Mouse (Mus musculus) lung, adult 18-20 months (tissue): ENCODE measurements around the gene Cnksr2.
A peak's percentile ranks its signal among the peaks of the same experiment; 100 is the strongest.

ENCODE experiments used
- DNase-seq, 2 experiments: peaks; one replicate each; pipeline ENCODE4 v3.0.0; 2022; ENCODE audit warnings: mixed read lengths in 2 of 2

The Cnksr2 gene

GRCm38 (mm10) chrX:158043057-158043843 lies at the start of gene Cnksr2:
TSS of gene Cnksr2 (minus strand) at chrX:158043294.
- DNase-seq = peak; percentile 4 to 8

- DNase-seq = no peak
Measured at GRCm38 (mm10) chrX:158043844-158044140, 698 bp upstream of the Cnksr2 start.

GRCm38 (mm10) chrX:158042255-158043056 lies 638 bp downstream of the Cnksr2 start:
- peak; percentile 2 to 4 for DNase-seq

GRCm38 (mm10) chrX:158041703-158042102 lies 1.4 kb downstream of the Cnksr2 start:
- DNase-seq = no peak

GRCm38 (mm10) chrX:157951698-157952097 lies 91.4 kb downstream of the Cnksr2 start:
- DNase-seq = no peak

GRCm38 (mm10) chrX:157949256-157949655 lies 93.8 kb downstream of the Cnksr2 start:
- no peak for DNase-seq

GRCm38 (mm10) chrX:157945121-157945520 lies 98.0 kb downstream of the Cnksr2 start:
- DNase-seq = no peak

GRCm38 (mm10) chrX:157936611-157937010 lies 106.5 kb downstream of the Cnksr2 start:
- no peak for DNase-seq

GRCm38 (mm10) chrX:157920093-157920492 lies 123.0 kb downstream of the Cnksr2 start:
- no peak for DNase-seq

- no peak for DNase-seq
Measured at GRCm38 (mm10) chrX:157829983-157830382, 213.1 kb downstream of the Cnksr2 start.

GRCm38 (mm10) chrX:157818921-157819260 lies 224.2 kb downstream of the Cnksr2 start:
- DNase-seq = no peak

GRCm38 (mm10) chrX:157818207-157818920 lies 224.7 kb downstream of the Cnksr2 start, which contains the start of gene Klhl34:
TSS of gene Klhl34 (plus strand) at chrX:157818435.
- no peak for DNase-seq

- no peak for DNase-seq
Measured at GRCm38 (mm10) chrX:157817571-157818206, 225.4 kb downstream of the Cnksr2 start.

- no peak for DNase-seq
Measured at GRCm38 (mm10) chrX:157809721-157810120, 233.4 kb downstream of the Cnksr2 start.

GRCm38 (mm10) chrX:157801669-157802068 lies 241.4 kb downstream of the Cnksr2 start:
- DNase-seq = no peak
